Mouse (Mus musculus) embryonic fibroblast, embryonic 13.5 days (primary cell): ENCODE data around the gene Cpn2.

ENCODE experiments used
- CTCF ChIP-seq: IDR thresholded peaks from 2 replicates; pipeline ENCODE4 v1.5.1; 2011; ENCODE audit warnings: mild to moderate bottlenecking, control low read depth, low read length, moderate library complexity, borderline replicate concordance; ENCODE audit not compliant: insufficient read depth
- POLR2A ChIP-seq: IDR thresholded peaks from 2 replicates; pipeline ENCODE4 v1.6.1; 2011; ENCODE audit warnings: low read depth, mild to moderate bottlenecking, control low read depth, low read length, moderate library complexity

DNA sequence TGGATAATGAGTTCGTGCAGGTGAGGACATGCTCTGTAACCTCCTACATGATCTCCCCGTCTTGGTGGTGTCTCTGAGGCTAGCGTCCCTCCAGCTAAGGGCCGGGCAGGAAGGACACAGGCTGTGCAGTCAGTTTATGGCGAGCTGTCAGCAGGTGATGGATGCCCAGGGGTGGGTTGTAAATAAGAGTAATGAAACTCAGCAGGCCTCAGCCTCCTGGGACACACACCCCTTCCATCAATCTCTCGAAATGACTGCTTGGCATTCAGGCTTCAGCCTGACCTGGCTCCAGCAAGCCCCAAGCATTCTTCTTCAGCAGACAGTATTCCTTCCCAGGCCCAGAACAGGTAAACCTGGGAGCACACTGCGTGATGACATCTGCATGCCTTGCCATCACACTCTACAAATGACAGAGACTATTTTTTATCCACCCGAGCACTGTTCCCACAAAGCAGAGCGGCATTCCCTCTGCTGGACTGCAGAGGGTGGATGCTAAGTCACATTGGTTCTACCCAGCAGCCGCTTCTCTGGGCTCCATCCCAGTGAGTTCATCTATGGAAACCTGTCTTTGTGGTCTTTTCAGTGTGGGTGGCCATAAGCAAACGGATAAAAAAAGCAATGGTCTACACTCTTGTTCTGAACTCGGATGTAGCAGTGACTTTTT, 23.1 kb downstream of the Cpn2 start:
- no peak for TF ChIP-seq CTCF
- TF ChIP-seq POLR2A = no peak
